Mouse (Mus musculus) testis, adult 2 months (tissue): Measurements from ENCODE around the gene Pds5b. TPM values are rescaled to one million over a fixed set of nuclear protein-coding genes. Genes with fewer than 3 reads are reported as not detected.
A peak's percentile ranks its signal among the peaks of the same experiment; 100 is the strongest.
"Not testable (repeated sequence)": the region's sequence is repeated elsewhere in the genome, so short reads cannot be mapped to it uniquely, and the experiment has no call there.

Source experiments
- H3K27ac ChIP-seq: fragments of 200-500 bp; 2 replicates; pipeline ENCODE4 v1.5.1; 2012; ENCODE audit warnings: low read depth, low read length; ENCODE audit not compliant: control insufficient read depth, insufficient read depth
- H3K27me3 ChIP-seq: fragments of 200-500 bp; 2 replicates; pipeline ENCODE4 v1.6.1; 2012; ENCODE audit warnings: mild to moderate bottlenecking, low read length, moderate library complexity; ENCODE audit not compliant: control insufficient read depth, insufficient read depth
- H3K36me3 ChIP-seq: fragments of 200-500 bp; 2 replicates; pipeline ENCODE4 v1.6.1; 2012; ENCODE audit warnings: mild to moderate bottlenecking, low read length; ENCODE audit not compliant: control insufficient read depth, insufficient read depth
- H3K4me1 ChIP-seq: fragments of 200-500 bp; 2 replicates; pipeline ENCODE4 v1.6.1; 2012; ENCODE audit warnings: low read length; ENCODE audit not compliant: control insufficient read depth, insufficient read depth
- H3K4me3 ChIP-seq: fragments of 200-500 bp; 2 replicates; pipeline ENCODE4 v1.5.1; 2012; ENCODE audit warnings: low read depth, mild to moderate bottlenecking, low read length, moderate library complexity, mixed read lengths; ENCODE audit not compliant: control insufficient read depth
- CTCF ChIP-seq: fragments of 200-500 bp; IDR thresholded peaks from 2 replicates; pipeline ENCODE4 v1.5.1; 2012; ENCODE audit warnings: low read depth, mild to moderate bottlenecking, inconsistent platforms, low read length, moderate library complexity; ENCODE audit not compliant: control insufficient read depth, insufficient read depth, insufficient replicate concordance
- POLR2A ChIP-seq: fragments of 200-500 bp; IDR thresholded peaks from 2 replicates; pipeline ENCODE4 v1.6.1; 2012; ENCODE audit warnings: low read depth, mild to moderate bottlenecking, inconsistent platforms, low read length, moderate library complexity; ENCODE audit not compliant: control insufficient read depth
- polyA plus RNA-seq: library from polyadenylated mRNA; depleted of rRNA; stranded (reverse); fragments of >200 nt; gene quantifications from 2 replicates; pipeline ENCODE4 v1.2.3, GENCODE M21; 2012

Gene Pds5b
- polyA plus RNA-seq, 1 experiment, result 5.6 TPM

GRCm38 (mm10) chr5:150672343-150672742, 1.2 kb upstream of the Pds5b start:
- Histone ChIP-seq H3K27ac (no peak overlapping the region), H3K27me3 (no peaks in the 10 kb centered on the region), H3K4me3 (no peak overlapping the region), H3K36me3 (no peaks in the 10 kb centered on the region), H3K4me1 (peaks cover 5% of the 10 kb centered on the region)
- TF ChIP-seq POLR2A, result no peak
- no peak for TF ChIP-seq CTCF

- peaks cover 7% of the 10 kb centered on the region for H3K4me1 ChIP-seq
- TF ChIP-seq POLR2A (peak; percentile 13; the same call in 1 of the 2 replicates), CTCF (no peak)
- H3K27ac ChIP-seq, result peak overlapping the region; percentile 79
- H3K27me3 ChIP-seq, result no peaks in the 10 kb centered on the region
- H3K36me3 ChIP-seq, result no peaks in the 10 kb centered on the region
- H3K4me3 ChIP-seq, result peak overlapping the region; percentile 94
These were observed 512 bp downstream of the Pds5b start for GRCm38 (mm10) chr5:150673880-150674621.

- peaks cover 7% of the 10 kb centered on the region for H3K4me1 ChIP-seq
- no peaks in the 10 kb centered on the region for H3K36me3 ChIP-seq
- no peaks in the 10 kb centered on the region for H3K27me3 ChIP-seq
- peak overlapping the region; percentile 40; the same call in 1 of the 2 replicates for H3K4me3 ChIP-seq
- H3K27ac ChIP-seq, result no peak overlapping the region
- no peak for TF ChIP-seq CTCF
- no peak for TF ChIP-seq POLR2A
These were observed 1.3 kb downstream of the Pds5b start for GRCm38 (mm10) chr5:150674866-150675265.

- not testable (repeated sequence) for H3K36me3 ChIP-seq, H3K27ac ChIP-seq, H3K4me3 ChIP-seq, H3K4me1 ChIP-seq, H3K27me3 ChIP-seq
These were observed 9.3 kb downstream of the Pds5b start for GRCm38 (mm10) chr5:150682862-150683261.

GRCm38 (mm10) chr5:150690685-150691084, 17.1 kb downstream of the Pds5b start:
- H3K4me3 ChIP-seq, result no peak overlapping the region
- no peaks in the 10 kb centered on the region for H3K27me3 ChIP-seq
- TF ChIP-seq POLR2A (no peak), CTCF (no peak)
- no peaks in the 10 kb centered on the region; the same call in 1 of the 2 replicates for H3K36me3 ChIP-seq
- H3K4me1 ChIP-seq, result no peaks in the 10 kb centered on the region
- H3K27ac ChIP-seq, result no peak overlapping the region

- Histone ChIP-seq H3K27me3 (no peaks in the 10 kb centered on the region), H3K36me3 (no peaks in the 10 kb centered on the region; the same call in 1 of the 2 replicates), H3K27ac (no peak overlapping the region), H3K4me1 (no peaks in the 10 kb centered on the region), H3K4me3 (no peak overlapping the region)
- TF ChIP-seq CTCF, result no peak
- no peak for TF ChIP-seq POLR2A
These were observed 19.7 kb downstream of the Pds5b start for GRCm38 (mm10) chr5:150693277-150693676.

GRCm38 (mm10) chr5:150702714-150703113, 29.2 kb downstream of the Pds5b start:
- no peak for TF ChIP-seq CTCF
- TF ChIP-seq POLR2A, result no peak
- H3K4me3 ChIP-seq, result no peak overlapping the region

GRCm38 (mm10) chr5:150706651-150707050, 33.1 kb downstream of the Pds5b start:
- H3K27ac ChIP-seq, H3K4me1 ChIP-seq, H3K36me3 ChIP-seq, H3K27me3 ChIP-seq, H3K4me3 ChIP-seq: not testable (repeated sequence)

More at GRCm38 (mm10) chr5:150702714-150703113, 29.2 kb downstream of the Pds5b start:
- H3K4me1 ChIP-seq, result no peaks in the 10 kb centered on the region
- no peaks in the 10 kb centered on the region for H3K27me3 ChIP-seq
- no peak overlapping the region for H3K27ac ChIP-seq
- H3K36me3 ChIP-seq, result no peaks in the 10 kb centered on the region

GRCm38 (mm10) chr5:150707181-150707580, 33.6 kb downstream of the Pds5b start:
- H3K36me3 ChIP-seq, H3K27ac ChIP-seq, H3K4me1 ChIP-seq, H3K4me3 ChIP-seq, H3K27me3 ChIP-seq: not testable (repeated sequence)
